Mouse (Mus musculus): ENCODE data around the gene Gm13057. TPM values are rescaled to one million over a fixed set of nuclear protein-coding genes. Genes with fewer than 3 reads are reported as not detected.
"Not testable (repeated sequence)": the region's sequence is repeated elsewhere in the genome, so short reads cannot be mapped to it uniquely, and the experiment has no call there.

Gene Gm13057
- not detected in 2 replicates for polyA plus RNA-seq (2015; fragmentation: Nextera tagmentation; extraction: Ambion mirVana)

DNA sequence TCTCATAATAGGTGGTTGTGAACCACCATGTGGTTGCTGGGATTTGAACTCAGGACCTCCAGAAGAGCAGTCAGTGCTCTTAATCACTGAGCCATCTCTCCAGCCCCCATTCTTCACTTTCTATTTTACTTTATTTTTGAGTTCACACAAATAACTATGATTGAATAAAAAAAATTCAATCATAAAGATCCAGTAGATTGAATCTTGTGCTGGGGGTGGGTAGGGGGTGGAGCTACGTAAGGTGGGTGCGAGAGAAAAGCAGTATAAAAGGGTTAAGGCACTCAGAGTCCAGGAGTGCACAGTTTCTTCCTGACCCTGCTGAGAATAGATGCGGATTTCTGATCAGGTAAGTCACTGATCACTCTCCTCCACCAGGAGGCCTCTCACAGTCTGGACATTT is at the start of gene Gm13057, which contains the start of gene BC080695:
Gene Gm13057, plus strand, starts transcription at position 310 of the 400 bp plus-strand sequence.
Gene BC080695, plus strand, starts transcription at position 301 of the 400 bp plus-strand sequence.
- no CpG with 5 or more reads among the region's 3 CpGs for WGBS (ENCODE audit: insufficient replicate concordance)
- not testable (repeated sequence) for H3K4me3 ChIP-seq (ENCODE audit: low read depth, low read length); H3K9me3 ChIP-seq (replicated peaks; ENCODE audit: control insufficient read depth, low read length); H3K4me1 ChIP-seq (ENCODE audit: control insufficient read depth, low read depth, low read length); H3K9ac ChIP-seq (ENCODE audit: low read depth, low read length); H3K27ac ChIP-seq (ENCODE audit: low read length); H3K27me3 ChIP-seq (ENCODE audit: control insufficient read depth, insufficient read depth, low read depth, low read length); ATAC-seq (ENCODE audit: low read depth); H3K36me3 ChIP-seq (ENCODE audit: control insufficient read depth, insufficient read depth); H3K4me2 ChIP-seq (ENCODE audit: low read depth, low read length)

DNA sequence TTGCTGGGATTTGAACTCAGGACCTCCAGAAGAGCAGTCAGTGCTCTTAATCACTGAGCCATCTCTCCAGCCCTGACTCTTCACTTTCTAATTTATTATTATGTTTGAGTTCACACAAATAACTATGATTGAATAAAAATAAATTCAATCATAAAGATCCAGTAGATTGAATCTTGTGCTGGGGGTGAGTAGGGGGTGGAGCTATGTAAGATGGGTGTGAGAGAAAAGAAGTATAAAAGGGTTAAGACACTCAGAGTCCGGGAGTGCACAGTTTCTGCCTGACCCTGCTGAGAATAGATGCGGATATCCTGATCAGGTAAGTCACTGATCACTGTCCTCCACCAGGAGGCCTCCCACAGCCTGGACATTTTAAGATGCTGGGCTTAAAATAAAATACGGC is 40.5 kb upstream of the Gm13057 start, which contains the start of gene Gm13043:
Gene Gm13043, plus strand, starts transcription at position 301 of the 400 bp plus-strand sequence.
- Histone ChIP-seq H3K9ac (ENCODE audit: low read depth, low read length) (no peak within 1 kb of the TSS), H3K9me3 (replicated peaks; ENCODE audit: control insufficient read depth, low read length) (no peaks in the 10 kb centered on the region), H3K4me3 (ENCODE audit: low read depth, low read length) (no peak within 1 kb of the TSS), H3K36me3 (ENCODE audit: control insufficient read depth, insufficient read depth) (no peaks in the 10 kb centered on the region), H3K4me2 (ENCODE audit: low read depth, low read length) (no peak within 1 kb of the TSS), H3K27me3 (ENCODE audit: control insufficient read depth, insufficient read depth, low read depth, low read length) (no peaks in the 10 kb centered on the region), H3K27ac (ENCODE audit: low read length) (no peak within 1 kb of the TSS), H3K4me1 (ENCODE audit: control insufficient read depth, low read depth, low read length) (no peaks in the 10 kb centered on the region)
- no peak for ATAC-seq (ENCODE audit: low read depth)
- WGBS (ENCODE audit: insufficient replicate concordance), result 54% methylated on average over 3 of the region's 3 CpGs

DNA sequence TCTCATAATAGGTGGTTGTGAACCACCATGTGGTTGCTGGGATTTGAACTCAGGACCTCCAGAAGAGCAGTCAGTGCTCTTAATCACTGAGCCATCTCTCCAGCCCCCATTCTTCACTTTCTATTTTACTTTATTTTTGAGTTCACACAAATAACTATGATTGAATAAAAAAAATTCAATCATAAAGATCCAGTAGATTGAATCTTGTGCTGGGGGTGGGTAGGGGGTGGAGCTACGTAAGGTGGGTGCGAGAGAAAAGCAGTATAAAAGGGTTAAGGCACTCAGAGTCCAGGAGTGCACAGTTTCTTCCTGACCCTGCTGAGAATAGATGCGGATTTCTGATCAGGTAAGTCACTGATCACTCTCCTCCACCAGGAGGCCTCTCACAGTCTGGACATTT is 15.9 kb upstream of the Gm13057 start, which contains the start of gene Gm13040:
Gene Gm13040, plus strand, starts transcription at position 301 of the 400 bp plus-strand sequence.
- not testable (repeated sequence) for H3K4me2 ChIP-seq (ENCODE audit: low read depth, low read length); H3K4me1 ChIP-seq (ENCODE audit: control insufficient read depth, low read depth, low read length); H3K36me3 ChIP-seq (ENCODE audit: control insufficient read depth, insufficient read depth); H3K4me3 ChIP-seq (ENCODE audit: low read depth, low read length); H3K9me3 ChIP-seq (replicated peaks; ENCODE audit: control insufficient read depth, low read length); H3K27me3 ChIP-seq (ENCODE audit: control insufficient read depth, insufficient read depth, low read depth, low read length); ATAC-seq (ENCODE audit: low read depth); H3K9ac ChIP-seq (ENCODE audit: low read depth, low read length); H3K27ac ChIP-seq (ENCODE audit: low read length)
- no CpG with 5 or more reads among the region's 3 CpGs for WGBS (ENCODE audit: insufficient replicate concordance)

Other genes with a start within 250 kb of the Gm13057 start
- not detected in 2 replicates for gene Lrrc38, start 202.0 kb upstream of the Gm13057 start, polyA plus RNA-seq (2015; fragmentation: Nextera tagmentation; extraction: Ambion mirVana)
- not detected in 2 replicates for gene Pramel1, start 157.3 kb upstream of the Gm13057 start, polyA plus RNA-seq (2015; fragmentation: Nextera tagmentation; extraction: Ambion mirVana)
- 3.9 and 4.5 TPM in 2 replicates for gene Pramef8, start 139.3 kb upstream of the Gm13057 start, polyA plus RNA-seq (2015; fragmentation: Nextera tagmentation; extraction: Ambion mirVana)
- gene Oog4, start 101.4 kb upstream of the Gm13057 start, polyA plus RNA-seq (2015; fragmentation: Nextera tagmentation; extraction: Ambion mirVana), result not detected in 2 replicates
- gene Gm13043, start 40.4 kb upstream of the Gm13057 start, polyA plus RNA-seq (2015; fragmentation: Nextera tagmentation; extraction: Ambion mirVana), result not detected in 2 replicates
- not detected in 2 replicates for gene Gm13040, start 15.8 kb upstream of the Gm13057 start, polyA plus RNA-seq (2015; fragmentation: Nextera tagmentation; extraction: Ambion mirVana)
- not detected in 2 replicates for gene BC080695, start within 50 bp of the Gm13057 start, polyA plus RNA-seq (2015; fragmentation: Nextera tagmentation; extraction: Ambion mirVana)
- not detected in 2 replicates for gene Gm13083, start 63.3 kb downstream of the Gm13057 start, polyA plus RNA-seq (2015; fragmentation: Nextera tagmentation; extraction: Ambion mirVana)
- not detected in 2 replicates for gene Gm13088, start 105.5 kb downstream of the Gm13057 start, polyA plus RNA-seq (2015; fragmentation: Nextera tagmentation; extraction: Ambion mirVana)
- not detected in 2 replicates for gene Gm13089, start 151.0 kb downstream of the Gm13057 start, polyA plus RNA-seq (2015; fragmentation: Nextera tagmentation; extraction: Ambion mirVana)
- gene Gm13078, start 167.7 kb downstream of the Gm13057 start, polyA plus RNA-seq (2015; fragmentation: Nextera tagmentation; extraction: Ambion mirVana), result not detected in 2 replicates
- gene Gm13023, start 237.6 kb downstream of the Gm13057 start, polyA plus RNA-seq (2015; fragmentation: Nextera tagmentation; extraction: Ambion mirVana), result not detected in 2 replicates

All from liver, embryonic 16.5 days (tissue).